Mouse (Mus musculus): ENCODE data around the gene 1700066M21Rik.

GRCm38 (mm10) chr1:57406187-57407151, 29.0 kb downstream of the 1700066M21Rik start, which contains the start of the genes Maip1 and Tyw5:
- TF ChIP-seq CTCF (IDR thresholded peaks at IDR 0.05; ENCODE audit: low read depth), result peak; percentile 27; the same call in 1 of the 2 replicates
- TF ChIP-seq EP300 (IDR thresholded peaks at IDR 0.05; ENCODE audit: low read depth), result no peak

Data from liver, embryonic 14.5 days (tissue).